Mouse (Mus musculus) thymus, postnatal 36 days (tissue): Measurements from ENCODE around the gene Celf5.

Experiments
- DNase-seq, 2 experiments: peaks; one replicate each; pipeline ENCODE4 v3.0.0; 2022; ENCODE audit warnings: mixed read lengths in 2 of 2

Celf5 gene

DNA sequence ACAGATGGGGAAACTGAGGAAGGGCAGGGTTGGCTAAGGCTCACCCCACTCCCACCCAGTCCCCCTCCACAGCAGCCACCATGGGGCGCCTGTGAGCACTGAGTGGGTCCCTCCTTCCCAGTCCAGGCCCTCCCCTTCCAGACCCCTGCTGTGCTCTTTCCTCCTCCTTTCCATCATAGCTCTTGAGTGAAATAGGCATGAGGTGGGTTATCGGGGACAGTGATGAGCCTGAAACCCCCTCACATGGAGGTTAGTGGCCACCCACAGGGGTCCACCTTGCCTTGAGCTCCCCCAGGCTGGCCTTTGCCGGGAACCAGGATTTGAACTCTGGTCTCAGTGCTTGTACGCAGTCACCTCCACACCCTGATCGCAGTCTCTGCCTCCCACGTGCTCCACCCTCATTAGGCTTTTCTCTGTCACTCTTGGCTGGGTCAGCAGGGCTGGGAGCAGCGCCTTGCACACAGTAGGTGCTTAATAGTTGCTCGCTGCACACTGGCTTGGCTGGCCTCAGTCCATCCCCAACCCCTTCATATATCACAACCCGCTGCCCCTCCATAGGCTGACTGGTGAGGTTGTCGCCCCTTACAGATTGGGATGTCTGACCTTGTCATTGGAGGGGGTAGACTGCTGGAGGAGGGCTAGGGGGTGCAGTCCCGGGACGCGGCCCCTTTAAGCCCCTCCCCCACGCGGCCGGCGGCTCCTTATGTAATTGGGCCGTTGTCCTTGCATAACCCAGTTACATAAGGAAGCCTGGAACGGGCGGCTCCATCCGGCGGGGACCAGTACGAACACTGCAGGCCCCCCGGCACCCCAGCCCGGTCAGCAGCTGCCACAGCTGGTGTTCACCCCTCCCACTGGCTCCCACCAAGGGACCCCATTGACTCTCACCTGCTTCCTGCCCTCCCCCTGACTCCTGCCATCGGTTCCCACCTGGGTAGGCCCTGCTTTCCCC is 68.9 kb downstream of the Celf5 start:
- DNase-seq = peak in 1 of 2 experiments; percentile 39

DNA sequence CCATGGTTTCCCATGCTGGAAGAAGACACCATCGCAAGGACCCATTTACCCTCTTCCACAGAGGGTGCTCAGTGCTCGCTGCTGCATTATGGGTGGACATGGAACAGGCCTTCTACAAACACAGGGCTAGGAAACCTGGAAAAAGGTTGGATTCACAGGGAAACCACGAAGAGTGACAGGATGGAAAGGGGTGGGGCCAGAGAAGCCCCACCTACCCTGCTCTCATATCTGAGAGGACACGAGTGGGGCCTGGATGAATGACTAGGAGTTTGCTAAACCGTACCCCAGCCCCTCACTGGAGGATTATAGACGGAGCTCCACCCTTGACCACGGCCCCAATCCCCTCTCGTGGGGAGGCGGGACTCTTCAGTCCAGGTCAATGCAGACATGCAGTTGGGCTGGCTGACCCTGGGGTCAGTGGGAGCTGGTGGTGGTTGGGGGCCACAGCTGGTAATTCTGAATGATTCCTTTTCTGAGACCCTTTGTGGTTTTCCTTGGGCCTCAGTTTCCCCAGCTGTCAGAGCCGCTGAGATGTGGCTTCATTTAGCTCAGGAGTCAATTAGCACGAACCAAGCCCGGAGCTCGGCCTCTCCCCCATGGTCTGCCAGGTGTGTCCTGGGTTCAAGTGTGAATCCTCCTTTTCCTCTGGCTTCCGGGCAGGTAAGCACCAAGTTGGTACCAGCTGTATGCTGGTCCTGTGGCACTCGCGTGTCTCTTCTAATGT is 69.8 kb downstream of the Celf5 start:
- no peak for DNase-seq

DNA sequence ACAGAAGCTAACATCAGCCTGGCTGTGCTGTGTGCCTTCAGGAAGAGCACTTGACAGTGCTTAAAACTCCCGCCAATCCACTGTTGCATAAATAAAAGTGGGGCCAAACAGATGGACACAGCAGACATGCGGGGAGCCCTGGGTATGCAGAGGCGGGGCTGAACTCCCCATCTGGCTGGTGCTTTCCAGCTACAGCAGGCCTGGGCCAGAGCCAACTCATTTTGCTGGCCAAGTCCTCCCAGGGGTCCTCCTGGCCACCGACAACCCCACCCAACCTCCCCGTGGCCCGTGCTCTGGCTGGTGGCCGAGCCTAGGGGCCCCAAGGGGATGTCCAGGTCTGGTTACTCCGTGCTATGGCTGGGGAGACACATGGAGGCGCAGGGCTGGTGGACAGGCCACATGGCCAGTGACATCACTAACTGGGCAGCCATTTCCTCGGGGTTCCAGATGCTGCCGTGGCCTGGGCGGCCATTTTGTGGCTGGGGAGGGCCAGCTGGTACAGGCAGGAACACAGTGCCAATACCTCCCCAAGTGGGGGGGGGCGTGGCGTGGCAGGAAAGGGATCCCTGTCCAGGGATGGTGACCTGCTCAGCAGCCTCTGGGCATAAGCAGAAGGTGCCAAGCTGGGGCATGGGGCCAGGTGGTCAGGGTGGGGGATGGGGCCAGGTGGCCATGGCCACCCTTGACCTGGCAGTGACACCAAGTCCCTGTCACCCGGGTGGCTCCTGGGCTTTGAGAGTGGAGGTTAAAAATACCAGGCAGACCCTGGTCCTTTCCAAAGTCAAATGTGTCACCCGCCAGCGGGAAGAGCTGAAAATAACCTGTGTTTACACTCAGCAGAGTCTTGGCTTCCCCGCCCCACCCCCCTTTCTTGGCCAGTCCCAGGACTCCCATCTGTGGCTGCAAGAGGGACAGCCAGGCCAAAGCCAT is 70.8 kb downstream of the Celf5 start:
- DNase-seq = peak in 1 of 2 experiments; percentile 18

DNA sequence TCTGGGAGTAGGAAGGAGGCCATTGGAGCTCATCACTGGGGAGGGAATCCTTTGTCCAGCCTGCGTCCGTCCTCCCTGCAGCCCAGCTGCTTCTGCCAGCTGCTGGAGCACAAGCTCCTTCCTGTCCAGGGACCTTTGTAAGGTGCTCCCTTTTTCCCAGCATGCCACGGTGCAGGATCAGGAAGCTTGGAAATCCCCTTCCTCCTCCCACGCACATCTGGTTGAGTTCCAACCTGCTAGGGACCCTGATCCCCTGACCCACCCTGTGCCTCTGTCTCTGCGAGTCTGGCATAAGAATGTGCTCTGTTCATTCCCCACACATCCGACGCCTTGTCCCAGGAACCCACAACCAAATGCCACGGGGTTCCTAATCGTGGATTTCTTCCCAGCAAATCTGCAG is 71.5 kb downstream of the Celf5 start:
- DNase-seq = no peak

DNA sequence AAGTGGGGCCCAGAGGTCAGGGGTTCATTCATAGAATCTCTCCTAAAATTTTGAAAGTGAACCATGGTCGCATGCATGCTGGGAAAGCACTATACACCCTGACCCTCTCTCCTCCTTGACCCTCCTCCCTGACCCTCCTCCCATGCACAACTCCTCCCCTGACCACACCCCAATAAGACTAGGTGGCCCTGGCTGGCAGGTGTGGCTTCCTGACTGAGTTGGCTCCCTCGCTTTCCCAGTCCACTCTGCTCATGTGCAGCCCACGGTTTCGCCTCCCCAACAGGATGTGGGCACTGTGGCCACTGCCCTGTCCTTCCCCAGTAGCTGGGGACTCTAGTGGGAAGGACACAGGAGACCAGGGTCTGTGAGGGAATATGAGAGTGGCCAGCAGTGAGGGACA is 72.2 kb downstream of the Celf5 start:
- DNase-seq = no peak

DNA sequence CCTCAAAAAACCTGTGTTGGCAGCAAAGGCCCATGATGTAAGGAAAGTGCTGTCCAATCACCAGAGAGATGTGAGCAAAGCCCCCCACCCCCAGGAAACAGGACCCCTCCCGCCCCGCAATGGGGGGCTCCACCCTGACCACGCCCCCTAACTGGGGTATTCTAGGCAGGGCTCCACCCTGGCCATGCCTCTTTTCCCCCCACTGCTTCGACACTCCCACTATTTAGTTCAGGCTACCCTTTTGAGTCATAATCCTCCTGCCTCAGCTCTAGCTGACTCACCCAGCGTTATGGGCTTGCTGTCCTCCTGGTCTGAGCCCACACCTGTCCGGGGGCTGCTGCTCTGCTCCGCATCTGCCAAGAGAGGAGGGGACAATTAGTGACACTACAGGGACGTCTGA is 73.2 kb downstream of the Celf5 start:
- no peak for DNase-seq
